Mouse (Mus musculus) adrenal gland, postnatal 10 days (tissue): ENCODE data around the gene Rbm15. TPM values are rescaled to one million over a fixed set of nuclear protein-coding genes. Genes with fewer than 3 reads are reported as not detected.
"Not testable (repeated sequence)": the region's sequence is repeated elsewhere in the genome, so short reads cannot be mapped to it uniquely, and the experiment has no call there.

ENCODE experiments used
- DNase-seq: peaks from one replicate; pipeline ENCODE4 v3.0.0; 2021; ENCODE audit warnings: mixed read lengths
- total RNA-seq, 2 experiments: library from RNA; stranded (reverse); gene quantifications; 2 replicates each; pipeline ENCODE4 v1.2.3; 2021

Gene Rbm15
- total RNA-seq, 2 experiments from 2014 or later: 35.7 to 39.0 TPM

- no peak for DNase-seq
Observed at GRCm38 (mm10) chr3:107331746-107332126, 1.7 kb downstream of the Rbm15 start.

GRCm38 (mm10) chr3:107330503-107331424, 2.7 kb downstream of the Rbm15 start:
- DNase-seq: peak; percentile 43

- no peak for DNase-seq
Observed at GRCm38 (mm10) chr3:107326442-107326841, 7.0 kb downstream of the Rbm15 start.

- DNase-seq: no peak
Observed at GRCm38 (mm10) chr3:107321776-107322175, 11.7 kb downstream of the Rbm15 start.

GRCm38 (mm10) chr3:107321141-107321540, 12.3 kb downstream of the Rbm15 start:
- peak; percentile 33 for DNase-seq

GRCm38 (mm10) chr3:107317338-107317737, 16.1 kb downstream of the Rbm15 start:
- no peak for DNase-seq

GRCm38 (mm10) chr3:107296917-107297316, 36.6 kb downstream of the Rbm15 start:
- not testable (repeated sequence) for DNase-seq

GRCm38 (mm10) chr3:107295672-107296360, 37.7 kb downstream of the Rbm15 start:
- no peak for DNase-seq

GRCm38 (mm10) chr3:107290764-107291381, 42.6 kb downstream of the Rbm15 start, which contains the start of gene Slc16a4:
Slc16a4 (plus strand) TSS chr3:107291230.
- DNase-seq: peak; percentile 61

GRCm38 (mm10) chr3:107287346-107287745, 46.1 kb downstream of the Rbm15 start:
- no peak for DNase-seq

- no peak for DNase-seq
Observed at GRCm38 (mm10) chr3:107286123-107286522, 47.4 kb downstream of the Rbm15 start.

GRCm38 (mm10) chr3:107278479-107279269, 54.8 kb downstream of the Rbm15 start, which contains the start of gene Lamtor5:
Lamtor5 (plus strand) TSS chr3:107278858.
- DNase-seq: peak; percentile 94

GRCm38 (mm10) chr3:107276626-107277025, 56.8 kb downstream of the Rbm15 start:
- DNase-seq: no peak

- no peak for DNase-seq
Observed at GRCm38 (mm10) chr3:107275996-107276395, 57.5 kb downstream of the Rbm15 start.

Other genes with a start within 250 kb of the Rbm15 start
- gene Kcna2, start 232.5 kb downstream of the Rbm15 start, total RNA-seq: 1 to 10 TPM; 2.5 to 2.6 TPM
- not detected for gene Kcna10, start 150.6 kb downstream of the Rbm15 start, total RNA-seq
- gene Cym, start 111.9 kb downstream of the Rbm15 start, total RNA-seq: 1 to 10 TPM in 1 of 2 experiments, under 1 TPM in 1; 0.88 to 1.2 TPM
- under 1 TPM in 1 of 2 experiments, not detected in 1; 0.45 TPM for gene A630076J17Rik, start 103.1 kb downstream of the Rbm15 start, total RNA-seq
- gene Prok1, start 94.0 kb downstream of the Rbm15 start, total RNA-seq: 1 to 10 TPM; 6.2 to 6.7 TPM
- 10 to 100 TPM; 71.5 to 73.4 TPM for gene Lamtor5, start 54.8 kb downstream of the Rbm15 start, total RNA-seq
- under 1 TPM; 0.60 to 0.73 TPM for gene Slc16a4, start 42.4 kb downstream of the Rbm15 start, total RNA-seq
- gene Kcnc4, start 125.9 kb upstream of the Rbm15 start, total RNA-seq: 10 to 100 TPM in 1 of 2 experiments, 1 to 10 TPM in 1; 7.7 to 10.5 TPM
- gene Slc6a17, start 184.3 kb upstream of the Rbm15 start, total RNA-seq: 1 to 10 TPM; 2.5 to 3.7 TPM
- gene Ubl4b, start 221.4 kb upstream of the Rbm15 start, total RNA-seq: not detected